Mouse (Mus musculus) neural tube, embryonic 15.5 days (tissue): ENCODE measurements around the gene Tapbpl. TPM values are rescaled to one million over a fixed set of nuclear protein-coding genes. Genes with fewer than 3 reads are reported as not detected.
A peak's percentile ranks its signal among the peaks of the same experiment; 100 is the strongest.

Source experiments
- ATAC-seq: fragments of 200-750 bp; cut with Nextera tagmentation; 2 replicates; pipeline ENCODE4 v1.8.0; 2017; ENCODE audit warnings: mild to moderate bottlenecking, moderate TSS enrichment, moderate library complexity; ENCODE audit not compliant: low FRiP score
- H3K27ac ChIP-seq: fragments of 300-500 bp; sonication (generic); replicated peaks from 2 replicates; pipeline ENCODE4 v1.5.1; 2015; ENCODE audit warnings: mild to moderate bottlenecking, inconsistent platforms
- H3K27me3 ChIP-seq: fragments of 300-500 bp; sonication (generic); replicated peaks from 2 replicates; pipeline ENCODE4 v1.6.1; 2015; ENCODE audit warnings: inconsistent platforms
- H3K36me3 ChIP-seq: fragments of 300-500 bp; sonication (generic); 2 replicates; pipeline ENCODE4 v1.6.1; 2015; ENCODE audit warnings: inconsistent platforms
- H3K4me1 ChIP-seq: fragments of 300-500 bp; sonication (generic); 2 replicates; pipeline ENCODE4 v1.6.1; 2015; ENCODE audit warnings: inconsistent platforms
- H3K4me2 ChIP-seq: fragments of 300-500 bp; sonication (generic); 2 replicates; pipeline ENCODE4 v1.6.1; 2015; ENCODE audit warnings: inconsistent platforms, mild to moderate bottlenecking, moderate library complexity
- H3K4me3 ChIP-seq: fragments of 300-500 bp; sonication (generic); replicated peaks from 2 replicates; pipeline ENCODE4 v1.5.1; 2015; ENCODE audit warnings: mild to moderate bottlenecking, inconsistent platforms
- H3K9ac ChIP-seq: fragments of 300-500 bp; sonication (generic); replicated peaks from 2 replicates; pipeline ENCODE4 v1.6.1; 2015; ENCODE audit warnings: mild to moderate bottlenecking, inconsistent platforms
- H3K9me3 ChIP-seq: fragments of 300-500 bp; sonication (generic); replicated peaks from 2 replicates; pipeline ENCODE4 v1.6.1; 2016; ENCODE audit warnings: inconsistent platforms
- WGBS: fragments of 180-500 bp; shearing (Covaris S2); methylation state at CpG from one replicate; pipeline ENCODE4 v1.1.7; 2015; ENCODE audit warnings: mixed read lengths; 5-methylcytosine and 5-hydroxymethylcytosine counted together
- polyA plus RNA-seq: library from polyadenylated mRNA; unstranded; fragments of >200 nt; fragmentation: Nextera tagmentation; extraction: Ambion mirVana; gene quantifications from 2 replicates; pipeline ENCODE4 v1.2.1, GENCODE M21; 2015

The Tapbpl gene
- polyA plus RNA-seq, 1 experiment from 2014 or later, result 7.1 TPM

DNA sequence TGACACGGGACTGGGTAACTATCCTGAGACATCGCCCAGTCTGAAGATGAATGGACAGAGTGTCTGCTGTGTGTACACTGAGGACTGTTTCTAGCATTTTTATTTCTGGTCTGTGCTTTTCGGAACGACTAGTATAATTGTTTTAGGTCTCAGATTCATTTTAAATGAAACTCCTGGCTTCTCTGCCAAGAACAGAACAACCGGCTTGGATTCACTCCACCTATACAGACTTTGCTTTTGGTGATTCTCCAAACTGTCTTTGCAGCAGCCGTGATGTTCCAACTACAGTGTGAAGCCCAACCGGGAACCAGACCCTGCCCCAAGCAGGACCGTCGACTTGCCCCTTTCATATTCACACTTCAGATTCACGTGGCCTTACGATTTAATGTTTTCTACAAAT, 13.8 kb downstream of the Tapbpl start:
- H3K27me3 ChIP-seq, result peaks cover 7% of the 10 kb centered on the region; the same call in 1 of the 2 replicates
- no peak overlapping the region for H3K9ac ChIP-seq
- H3K4me2 ChIP-seq, result no peak overlapping the region
- no peak overlapping the region for H3K4me3 ChIP-seq
- peaks cover 20% of the 10 kb centered on the region for H3K4me1 ChIP-seq
- H3K9me3 ChIP-seq, result no peaks in the 10 kb centered on the region
- ATAC-seq, result no peak
- no peak overlapping the region for H3K27ac ChIP-seq
- 0 out of 2 replicates have a peak, but pooled peaks cover 2% of the 10 kb centered on the region for H3K36me3 ChIP-seq
- 87% methylated on average over 11 of the region's 11 CpGs for WGBS

DNA sequence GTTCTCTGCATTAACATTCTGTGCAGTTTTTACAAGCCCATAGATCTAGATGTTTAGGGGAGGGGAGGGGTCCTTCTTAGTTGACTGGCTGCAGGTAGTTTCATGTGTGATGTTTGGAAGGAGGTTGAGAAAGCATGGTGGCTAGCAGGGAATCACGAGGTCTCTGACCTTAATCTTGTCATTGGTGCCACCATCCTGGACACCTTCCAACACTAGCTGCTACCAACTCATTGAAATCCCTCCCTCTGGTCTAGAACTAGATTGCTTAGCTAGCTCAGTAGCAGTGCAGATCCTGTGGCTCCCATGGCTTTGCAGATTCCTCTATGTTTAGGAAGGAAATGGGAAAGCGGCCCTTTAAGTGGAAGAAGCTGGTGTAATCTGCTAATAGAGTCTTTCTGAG, 14.8 kb downstream of the Tapbpl start:
- no peaks in the 10 kb centered on the region for H3K36me3 ChIP-seq
- peak overlapping the region; percentile 67; the same call in 1 of the 2 replicates for H3K4me3 ChIP-seq
- 89% methylated on average over 2 of the region's 2 CpGs for WGBS
- peaks cover 20% of the 10 kb centered on the region for H3K4me1 ChIP-seq
- peaks cover 15% of the 10 kb centered on the region; the same call in 1 of the 2 replicates for H3K27me3 ChIP-seq
- H3K27ac ChIP-seq, result no peak overlapping the region
- no peak overlapping the region for H3K9ac ChIP-seq
- H3K4me2 ChIP-seq, result peak overlapping the region; percentile 68
- H3K9me3 ChIP-seq, result no peaks in the 10 kb centered on the region
- no peak for ATAC-seq

DNA sequence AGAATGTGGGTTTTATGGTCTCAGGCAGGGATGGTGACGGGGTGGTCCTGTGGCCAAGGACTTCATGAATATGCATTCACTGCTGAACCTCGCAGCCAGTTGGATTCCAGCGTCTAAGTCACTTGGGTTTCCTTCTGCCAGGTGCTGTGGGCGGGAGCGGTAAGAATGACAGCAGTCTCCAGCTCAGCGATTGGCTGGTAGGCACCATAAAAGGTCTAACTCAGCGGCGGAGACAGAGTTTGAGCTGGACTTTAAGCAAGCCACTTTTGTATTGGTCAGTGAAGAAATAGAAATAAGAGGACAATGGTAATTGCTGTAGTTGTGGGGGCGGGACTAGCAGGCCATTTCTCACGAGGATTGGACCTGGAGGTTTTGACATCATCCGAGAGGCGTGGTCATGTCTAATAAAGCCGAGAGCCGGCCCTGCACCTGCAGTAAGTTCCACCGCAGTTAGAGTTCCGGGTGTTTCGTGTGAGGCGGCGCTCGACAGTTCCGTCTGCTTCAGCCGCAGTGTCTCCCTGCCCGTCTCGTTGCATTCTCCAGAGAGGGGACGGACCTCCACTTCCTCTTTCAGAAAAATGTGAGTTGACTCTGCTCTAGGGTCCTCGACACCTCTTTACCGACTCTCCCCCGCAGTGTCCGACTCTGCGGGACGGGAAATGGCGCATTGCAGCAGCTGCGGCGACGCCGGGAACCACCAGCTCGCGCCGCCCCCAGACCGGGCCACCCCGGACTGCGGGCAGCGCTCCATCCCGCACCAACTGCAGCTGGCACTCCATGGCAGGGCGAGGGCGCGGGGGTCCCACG, 16.3 kb downstream of the Tapbpl start, which contains the start of gene Vamp1:
Gene Vamp1 (plus strand): TSS at position 404 of the 807 bp plus-strand sequence.
- Histone ChIP-seq H3K4me3 (peak within 1 kb of the TSS; percentile 67), H3K9ac (peak within 1 kb of the TSS; percentile 80), H3K9me3 (no peaks in the 10 kb centered on the region), H3K36me3 (no peaks in the 10 kb centered on the region), H3K4me2 (peak within 1 kb of the TSS; percentile 68), H3K4me1 (peaks cover 20% of the 10 kb centered on the region), H3K27me3 (peaks cover 18% of the 10 kb centered on the region; the same call in 1 of the 2 replicates), H3K27ac (peak within 1 kb of the TSS; percentile 85)
- ATAC-seq, result peak; percentile 97
- WGBS, result under 1% methylated on average over 48 of the region's 48 CpGs

DNA sequence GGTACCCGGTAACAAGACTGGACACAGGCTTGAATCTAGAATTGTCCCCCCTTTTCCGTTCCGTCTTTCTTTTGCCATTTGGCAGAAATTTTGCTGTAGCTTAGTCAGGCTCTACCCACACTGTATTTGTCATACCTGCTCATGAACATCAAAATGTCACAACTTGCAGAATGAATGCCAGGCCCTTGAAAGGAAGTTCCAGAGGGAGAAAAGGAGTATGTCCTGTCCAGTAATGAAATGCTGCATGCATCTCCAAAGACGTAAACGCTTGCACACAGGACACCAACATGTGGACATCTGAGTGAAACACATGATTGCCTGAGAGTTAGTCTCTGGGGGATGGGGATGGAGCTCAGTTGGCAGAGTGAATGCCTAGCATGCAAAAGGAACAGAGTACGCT, 17.9 kb downstream of the Tapbpl start:
- Histone ChIP-seq H3K36me3 (no peaks in the 10 kb centered on the region), H3K9me3 (no peaks in the 10 kb centered on the region), H3K27ac (no peak overlapping the region), H3K4me1 (peaks cover 18% of the 10 kb centered on the region), H3K27me3 (peaks cover 18% of the 10 kb centered on the region; the same call in 1 of the 2 replicates), H3K4me2 (no peak overlapping the region), H3K9ac (no peak overlapping the region), H3K4me3 (no peak overlapping the region)
- 80% methylated on average over 6 of the region's 6 CpGs for WGBS
- no peak for ATAC-seq

DNA sequence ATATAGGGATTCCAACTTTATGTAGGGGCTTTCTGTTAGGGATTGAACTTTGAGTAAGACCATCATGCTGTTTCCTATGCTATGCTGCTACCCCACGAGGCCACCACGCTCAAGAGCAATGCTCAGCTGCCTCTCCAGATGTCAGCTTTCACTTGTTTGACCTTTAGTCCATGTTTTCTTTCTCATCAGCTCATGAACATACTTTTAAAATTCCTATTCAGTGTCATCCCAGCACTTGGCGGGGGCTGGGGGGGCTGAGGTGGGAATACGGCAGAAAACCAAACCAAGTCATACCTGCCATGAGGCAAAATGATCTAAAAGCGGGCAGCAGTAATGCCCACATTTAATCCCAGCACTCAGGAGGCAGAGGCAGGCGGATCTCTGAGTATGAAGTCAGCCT, 18.5 kb downstream of the Tapbpl start:
- H3K9ac ChIP-seq, result no peak overlapping the region

DNA sequence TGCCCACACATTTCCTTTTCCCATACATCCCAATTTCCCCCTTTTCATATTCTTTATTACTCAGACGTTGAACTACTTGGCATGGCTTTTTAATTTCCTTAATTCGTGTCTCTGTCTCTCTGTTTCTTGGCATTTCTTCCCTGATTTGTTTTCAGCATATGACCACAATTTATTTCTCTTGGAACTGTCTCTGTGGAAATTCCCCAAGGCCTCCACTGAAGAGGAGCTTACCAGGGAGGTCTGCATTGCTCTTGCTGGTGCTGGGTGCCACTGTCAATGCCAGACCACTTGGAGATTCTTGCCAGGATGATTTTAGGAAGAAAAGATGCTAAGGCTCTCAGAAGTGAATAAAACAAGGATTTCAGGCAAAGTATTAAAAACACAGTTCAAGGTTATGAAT, 19.0 kb downstream of the Tapbpl start:
- no peak overlapping the region for H3K4me2 ChIP-seq
- peaks cover 18% of the 10 kb centered on the region; the same call in 1 of the 2 replicates for H3K27me3 ChIP-seq
- no peaks in the 10 kb centered on the region for H3K36me3 ChIP-seq
- ATAC-seq, result no peak
- H3K4me3 ChIP-seq, result no peak overlapping the region
- no peaks in the 10 kb centered on the region for H3K9me3 ChIP-seq
- no peak overlapping the region for H3K9ac ChIP-seq
- WGBS, result 41% methylated on average over 2 of the region's 2 CpGs
- H3K27ac ChIP-seq, result no peak overlapping the region
- H3K4me1 ChIP-seq, result peaks cover 13% of the 10 kb centered on the region

More for the DNA sequence above, 18.5 kb downstream of the Tapbpl start:
- Histone ChIP-seq H3K4me2 (no peak overlapping the region), H3K9me3 (no peaks in the 10 kb centered on the region), H3K27me3 (peaks cover 18% of the 10 kb centered on the region; the same call in 1 of the 2 replicates), H3K4me1 (peaks cover 13% of the 10 kb centered on the region), H3K36me3 (no peaks in the 10 kb centered on the region), H3K4me3 (no peak overlapping the region), H3K27ac (no peak overlapping the region)
- 76% methylated on average over 6 of the region's 6 CpGs for WGBS
- ATAC-seq, result no peak

DNA sequence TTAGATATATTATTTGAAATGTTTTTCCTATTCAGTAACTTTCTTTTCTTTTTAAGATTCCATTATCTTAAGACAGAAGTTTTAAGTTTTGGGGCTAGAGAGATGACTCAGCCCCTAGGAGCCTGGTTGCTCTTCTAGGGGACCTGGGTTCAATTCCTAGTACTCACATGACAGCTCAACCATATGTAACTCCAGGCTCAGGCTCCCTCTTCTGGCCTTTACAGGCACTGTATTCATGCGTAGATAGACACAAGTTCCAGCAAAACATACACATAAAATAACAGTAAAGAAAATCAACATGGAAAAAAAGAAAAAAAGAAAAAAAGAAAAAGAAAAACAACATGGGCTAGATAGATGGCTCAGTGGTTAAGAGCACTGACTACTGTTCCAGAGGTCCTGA, 21.2 kb downstream of the Tapbpl start:
- Histone ChIP-seq H3K27ac (no peak overlapping the region), H3K36me3 (no peaks in the 10 kb centered on the region), H3K4me1 (no peaks in the 10 kb centered on the region), H3K9me3 (no peaks in the 10 kb centered on the region), H3K9ac (no peak overlapping the region), H3K27me3 (peaks cover 18% of the 10 kb centered on the region; the same call in 1 of the 2 replicates), H3K4me2 (no peak overlapping the region), H3K4me3 (no peak overlapping the region)
- ATAC-seq, result no peak
- 90% methylated on average over 1 of the region's 1 CpGs for WGBS

DNA sequence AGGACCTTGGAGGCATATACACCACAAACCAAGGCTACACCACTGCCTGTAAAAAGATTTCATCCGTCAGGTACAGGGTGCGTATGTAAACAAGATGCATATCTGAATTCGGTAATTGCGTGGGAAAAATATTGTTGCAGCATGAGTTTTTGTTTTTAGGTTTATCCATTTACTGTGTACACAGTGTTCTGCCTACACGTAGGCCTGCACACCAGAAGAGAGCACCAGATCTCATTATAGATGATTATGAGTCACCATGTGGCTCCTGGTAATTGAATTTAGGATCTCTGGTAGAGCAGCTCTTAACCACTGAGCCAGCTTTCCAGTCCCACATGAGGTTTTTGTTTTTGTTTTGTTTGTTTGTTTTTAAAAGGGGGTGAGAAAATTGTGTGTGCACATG, 34.5 kb downstream of the Tapbpl start:
- Histone ChIP-seq H3K4me1 (peaks cover 19% of the 10 kb centered on the region), H3K4me2 (no peak overlapping the region), H3K36me3 (peaks cover 20% of the 10 kb centered on the region), H3K4me3 (no peak overlapping the region), H3K27ac (no peak overlapping the region), H3K27me3 (no peaks in the 10 kb centered on the region), H3K9ac (no peak overlapping the region), H3K9me3 (no peaks in the 10 kb centered on the region)
- ATAC-seq, result no peak
- WGBS, result 90% methylated on average over 5 of the region's 5 CpGs

DNA sequence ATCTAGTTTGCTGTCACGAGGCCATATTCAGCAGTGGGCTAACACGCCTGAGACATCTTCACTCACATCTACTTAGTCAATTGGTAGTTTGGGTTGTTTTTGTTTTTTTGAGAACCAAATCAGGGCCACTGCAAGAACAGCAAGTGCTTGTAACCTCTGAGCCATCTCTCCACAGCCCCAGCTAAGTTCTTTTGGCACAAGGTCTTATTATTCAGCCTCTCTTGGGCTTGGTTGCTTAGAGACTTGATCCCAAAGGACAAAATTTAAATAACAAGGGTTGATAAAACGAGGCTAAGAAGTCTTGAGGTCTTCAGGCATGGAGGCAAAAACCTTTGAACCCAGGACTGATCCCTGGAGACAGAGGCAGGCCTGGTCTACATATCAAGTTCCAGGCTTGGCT, 35.4 kb downstream of the Tapbpl start:
- peaks cover 19% of the 10 kb centered on the region for H3K4me1 ChIP-seq
- H3K27ac ChIP-seq, result no peak overlapping the region
- no peak overlapping the region for H3K4me2 ChIP-seq
- 55% methylated on average over 3 of the region's 3 CpGs for WGBS
- H3K4me3 ChIP-seq, result no peak overlapping the region
- H3K36me3 ChIP-seq, result peaks cover 20% of the 10 kb centered on the region
- H3K9me3 ChIP-seq, result no peaks in the 10 kb centered on the region
- H3K9ac ChIP-seq, result no peak overlapping the region
- H3K27me3 ChIP-seq, result no peaks in the 10 kb centered on the region
- no peak for ATAC-seq

DNA sequence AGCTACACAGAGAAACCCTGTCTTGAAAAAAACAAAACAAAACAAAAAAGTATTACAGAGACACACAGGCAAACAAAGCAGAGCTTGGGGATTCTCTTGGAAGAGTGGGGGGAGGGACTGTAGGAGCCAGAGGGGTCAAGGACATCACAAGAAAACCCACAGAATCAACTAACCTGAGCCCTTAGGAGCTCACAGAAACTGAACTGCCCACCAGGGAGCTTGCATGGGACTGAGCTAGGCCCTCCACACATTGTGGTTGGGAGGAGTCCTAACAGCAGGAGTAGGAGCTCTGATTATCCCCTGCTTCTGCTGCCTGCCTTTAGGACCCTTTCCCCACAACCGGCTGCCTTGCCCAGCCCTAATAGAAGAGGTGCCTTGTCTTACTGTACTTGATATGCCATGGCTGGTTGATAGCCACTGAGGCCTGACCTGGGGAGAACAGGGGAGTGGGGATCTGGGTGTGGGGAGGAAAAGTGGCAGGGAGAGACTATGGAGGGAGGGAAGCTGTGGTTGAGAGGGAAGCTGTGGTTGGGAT, 36.1 kb downstream of the Tapbpl start:
- H3K27me3 ChIP-seq, result no peaks in the 10 kb centered on the region
- no peak overlapping the region for H3K4me3 ChIP-seq
- no peak overlapping the region for H3K27ac ChIP-seq
- H3K4me1 ChIP-seq, result peaks cover 22% of the 10 kb centered on the region
- no peaks in the 10 kb centered on the region for H3K9me3 ChIP-seq
- WGBS, result 21% methylated on average over 1 of the region's 1 CpGs
- ATAC-seq, result no peak
- peaks cover 20% of the 10 kb centered on the region for H3K36me3 ChIP-seq
- no peak overlapping the region for H3K4me2 ChIP-seq
- H3K9ac ChIP-seq, result no peak overlapping the region

DNA sequence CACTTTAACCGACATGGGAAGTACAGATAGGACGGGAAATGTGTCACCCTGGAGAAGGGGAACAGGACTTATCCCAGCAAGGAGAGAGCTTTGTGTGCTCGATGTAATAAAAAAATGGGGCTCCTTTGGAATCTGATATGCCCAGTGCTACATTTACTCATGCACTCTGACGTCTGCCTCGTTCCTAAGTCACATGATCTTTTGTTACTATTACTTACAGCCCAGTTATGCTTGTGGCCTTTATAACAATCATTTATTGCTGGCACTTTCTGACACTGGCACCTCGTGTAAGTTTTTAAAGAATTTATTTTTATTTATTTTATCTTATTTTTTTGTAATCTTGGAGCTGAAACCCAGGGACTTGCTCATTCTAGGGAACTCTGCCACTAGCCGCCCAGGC, 38.3 kb downstream of the Tapbpl start:
- no peaks in the 10 kb centered on the region for H3K9me3 ChIP-seq
- WGBS, result 80% methylated on average over 7 of the region's 7 CpGs
- no peak overlapping the region for H3K9ac ChIP-seq
- peak overlapping the region; percentile 92; the same call in 1 of the 2 replicates for H3K4me2 ChIP-seq
- no peak for ATAC-seq
- no peak overlapping the region for H3K4me3 ChIP-seq
- peaks cover 28% of the 10 kb centered on the region for H3K36me3 ChIP-seq
- no peak overlapping the region for H3K27ac ChIP-seq
- H3K4me1 ChIP-seq, result peaks cover 30% of the 10 kb centered on the region
- no peaks in the 10 kb centered on the region for H3K27me3 ChIP-seq

DNA sequence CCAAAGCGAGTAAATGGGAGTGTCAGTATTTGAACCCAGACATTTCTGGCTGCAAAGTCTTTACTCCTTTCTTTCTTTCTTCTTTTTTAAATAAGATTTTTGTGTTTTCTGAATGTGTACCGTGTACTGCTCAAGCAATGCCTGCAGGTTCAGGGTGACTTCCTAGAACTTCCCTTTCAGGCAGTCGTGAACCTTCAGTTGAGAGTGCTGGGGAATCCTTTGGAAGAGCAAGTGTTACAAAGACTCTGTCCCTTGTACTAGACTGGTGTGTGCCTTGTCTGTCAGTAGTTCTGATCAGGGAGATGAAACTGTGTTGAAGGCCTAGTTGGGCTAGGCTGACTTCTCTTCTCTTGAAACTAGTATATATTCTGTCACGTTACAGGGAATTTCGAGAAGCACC, 38.8 kb downstream of the Tapbpl start:
- Histone ChIP-seq H3K4me3 (peak overlapping the region; percentile 74), H3K9me3 (no peaks in the 10 kb centered on the region), H3K27ac (peak overlapping the region; percentile 100), H3K9ac (peak overlapping the region; percentile 78), H3K36me3 (peaks cover 33% of the 10 kb centered on the region), H3K4me2 (peak overlapping the region; percentile 92), H3K27me3 (no peaks in the 10 kb centered on the region), H3K4me1 (peaks cover 30% of the 10 kb centered on the region)
- 52% methylated on average over 5 of the region's 5 CpGs for WGBS
- no peak for ATAC-seq
